9 mouse cellular contexts compared by ENCODE assay signal in the genomic region with DNA sequence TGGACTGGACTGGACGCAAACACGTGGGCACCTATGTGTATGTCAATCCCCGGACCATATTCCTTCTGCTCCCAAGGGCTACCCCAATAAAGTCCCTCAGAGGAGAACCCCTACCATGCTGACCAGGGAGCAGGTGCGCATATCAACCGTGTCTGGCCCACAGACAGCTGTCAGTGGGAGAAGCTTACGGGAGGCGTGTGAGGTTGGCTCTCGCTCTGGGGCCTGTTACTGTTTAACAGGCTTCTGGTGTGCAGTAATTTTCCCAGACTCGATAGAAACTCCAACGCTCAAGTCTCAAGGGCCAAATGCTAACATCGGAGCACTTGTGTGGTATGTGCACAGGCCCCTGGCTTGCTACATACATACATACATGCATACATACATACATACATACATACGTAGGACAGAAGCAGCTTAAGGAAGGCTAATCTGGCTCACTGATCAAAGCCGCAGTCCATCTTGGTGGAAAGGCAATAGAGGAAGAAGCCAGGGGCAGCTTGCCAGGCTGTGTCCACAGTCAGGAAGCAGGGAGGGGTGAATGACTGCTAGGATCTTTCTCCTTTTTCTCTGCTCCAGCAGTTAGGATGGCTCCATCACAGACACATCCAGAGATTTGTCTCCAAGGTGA. TPM values are rescaled to one million over a fixed set of nuclear protein-coding genes. Genes with fewer than 3 reads are reported as not detected.
DNase-seq lines count a peak whose midpoint lies in the region; ATAC-seq and TF ChIP-seq lines count a peak whose summit lies in the region.
"Had no signal": no experiment of that assay in that cellular context is flagged by ENCODE, and none has a peak within 500 bp of the region (broad histone marks: within the 10 kb centered on the region; RNA-seq: fewer than 3 reads in every experiment).

No protein-coding gene starts in this region.

- H3K27me3 ChIP-seq in heart, adult 2 months (ENCODE audit: control insufficient read depth, insufficient read depth, low read length), result no peaks in the 10 kb centered on the region
- no peaks in the 10 kb centered on the region for H3K27me3 ChIP-seq in testis, adult 2 months (ENCODE audit: control insufficient read depth, insufficient read depth, low read length)
- H3K27me3 ChIP-seq in myocyte (ENCODE audit: control insufficient read depth, insufficient read depth, insufficient read length), result no peaks in the 10 kb centered on the region
- no peaks in the 10 kb centered on the region for H3K27me3 ChIP-seq in midbrain, embryonic 10.5 days (ENCODE audit: low read depth, poor library complexity, severe bottlenecking)

- no peak overlapping the region for H3ac ChIP-seq in myocyte (ENCODE audit: control insufficient read depth, insufficient read length)

- H3K79me2 ChIP-seq in heart, adult 2 months (replicated peaks; ENCODE audit: control insufficient read depth, insufficient read depth, low read length), result no peaks in the 10 kb centered on the region; the same call in 1 of the 2 replicates
- H3K79me2 ChIP-seq in myocyte (ENCODE audit: control insufficient read depth, insufficient read depth), result no peaks in the 10 kb centered on the region

- no peak for TF ChIP-seq POLR2A in heart, adult 2 months (IDR thresholded peaks at IDR 0.05; ENCODE audit: insufficient read depth, low read depth, low read length)
- TF ChIP-seq POLR2A in testis, adult 2 months (IDR thresholded peaks at IDR 0.05; ENCODE audit: control insufficient read depth, low read depth, low read length), result no peak
- no peak for TF ChIP-seq POLR2A in myocyte (IDR thresholded peaks at IDR 0.05; ENCODE audit: insufficient read length, low read depth)

- intact Hi-C loops in heart, adult 2 months (cut with DNase I), result no loop called here

- no peak overlapping the region for H3K9ac ChIP-seq in heart, adult 2 months (ENCODE audit: low read depth, low read length)

- 67% methylated on average over 13 of the region's 13 CpGs for WGBS in heart, adult 2 months
- 91% methylated on average over 13 of the region's 13 CpGs for WGBS in midbrain, embryonic 10.5 days

- H3K27ac ChIP-seq in heart, adult 2 months, result no peak overlapping the region
- H3K27ac ChIP-seq in testis, adult 2 months (ENCODE audit: control insufficient read depth, insufficient read depth, low read depth, low read length), result no peak overlapping the region
- H3K27ac ChIP-seq in midbrain, embryonic 10.5 days (replicated peaks), result no peak overlapping the region

- TF ChIP-seq EP300 in heart, adult 2 months (IDR thresholded peaks at IDR 0.05; ENCODE audit: insufficient read depth, low read depth, low read length), result no peak

- ATAC-seq in CD4-positive, CD25-positive, alpha-beta regulatory T cell, adult 4 months, result no peak

- no peaks in the 10 kb centered on the region; the same call in 1 of the 2 replicates for H3K36me3 ChIP-seq in heart, adult 2 months (ENCODE audit: control insufficient read depth, insufficient read depth, low read length)
- no peaks in the 10 kb centered on the region for H3K36me3 ChIP-seq in testis, adult 2 months (ENCODE audit: control insufficient read depth, insufficient read depth, low read length)
- H3K36me3 ChIP-seq in myocyte (ENCODE audit: control insufficient read depth, insufficient read depth), result no peaks in the 10 kb centered on the region
- H3K36me3 ChIP-seq in midbrain, embryonic 10.5 days, result peaks cover 4% of the 10 kb centered on the region

- no peak overlapping the region for H3K4me3 ChIP-seq in heart, adult 2 months
- H3K4me3 ChIP-seq in testis, adult 2 months (ENCODE audit: control insufficient read depth, low read depth, low read length), result peak overlapping the region; percentile 77
- no peak overlapping the region for H3K4me3 ChIP-seq in myocyte
- H3K4me3 ChIP-seq in midbrain, embryonic 10.5 days, result no peak overlapping the region

- H3K4me1 ChIP-seq in heart, adult 2 months (ENCODE audit: control insufficient read depth, insufficient read depth, low read length), result peaks cover 9% of the 10 kb centered on the region
- peaks cover 11% of the 10 kb centered on the region for H3K4me1 ChIP-seq in testis, adult 2 months (ENCODE audit: control insufficient read depth, insufficient read depth, low read length)
- peaks cover 19% of the 10 kb centered on the region for H3K4me1 ChIP-seq in midbrain, embryonic 10.5 days

- peak; percentile 53 to 55 for DNase-seq in heart, adult 2 months
- no peak for DNase-seq in heart, adult 9 months (ENCODE audit: low spot score in 2 of 2)
- no peak for DNase-seq in testis, postnatal 10 days (ENCODE audit: low spot score)
- DNase-seq in kidney, postnatal 14 days, result peak; percentile 86
- DNase-seq in midbrain, embryonic 10.5 days (ENCODE audit: low spot score), result no peak

- no peaks in the 10 kb centered on the region; the same call in 1 of the 2 replicates for H3K9me3 ChIP-seq in midbrain, embryonic 10.5 days (replicated peaks)
- H3K9me3 ChIP-seq: G1E had no signal

- H3K4me2 ChIP-seq in myocyte (ENCODE audit: low read depth), result no peak overlapping the region

- no peak for TF ChIP-seq CTCF in heart, adult 2 months (IDR thresholded peaks at IDR 0.05)
- TF ChIP-seq CTCF in testis, adult 2 months (IDR thresholded peaks at IDR 0.05; ENCODE audit: control insufficient read depth, insufficient read depth, insufficient replicate concordance, low read depth, low read length), result no peak

TF ChIP-seq in myocyte, 11 proteins besides CTCF, POLR2A, EP300 and RAD21:
- TF ChIP-seq MYOD1 (IDR thresholded peaks at IDR 0.05; ENCODE audit: control insufficient read depth in 1 of 3, insufficient read length in 2 of 3, low read depth in 2 of 3), result peak in 2 of 3 experiments; percentile 36 to 79
- TF ChIP-seq POLR2AphosphoS2 (IDR thresholded peaks at IDR 0.05; ENCODE audit: insufficient read length, low read depth), result no peak
- peak in 2 of 3 experiments; percentile 17 to 68 for TF ChIP-seq MYOG (IDR thresholded peaks at IDR 0.05; ENCODE audit: control insufficient read depth in 1 of 3, insufficient read depth in 1 of 3, insufficient read length in 2 of 3, low read depth in 2 of 3)
- no peak for TF ChIP-seq REST (IDR thresholded peaks at IDR 0.05; ENCODE audit: insufficient read depth, insufficient read length)

RNA-seq across cellular contexts. Expression of gene Scarb1, which starts 27.8 kb away (rescaled TPM):
- 10 to 100 TPM; 23.6 to 27.8 TPM for total RNA-seq in heart, adult 2 months (2021)
- polyA plus RNA-seq in heart, adult 2 months (2012; rRNA removed), result 55.5 and 77.5 TPM in 2 replicates
- polyA plus RNA-seq in testis, adult 2 months (2012; rRNA removed), result 172 and 188 TPM in 2 replicates
- polyA plus RNA-seq in myocyte (2012; fragmentation: generic; extraction: Trizol), result 28.6 TPM
- polyA plus RNA-seq in CD4-positive, CD25-positive, alpha-beta regulatory T cell, adult 4 months (2017; shearing (Covaris generic)), result 10 to 100 TPM in 1 of 2 experiments, 1 to 10 TPM in 1; 5.9 to 11.6 TPM
- 48.1 and 52.3 TPM in 2 replicates for polyA plus RNA-seq in midbrain, embryonic 10.5 days (2016; fragmentation: Nextera tagmentation; extraction: Ambion mirVana)

Comparison
In these comparisons a context has a peak if more than half of its experiments do, and no peak if none do; other contexts are left out.
1. DNase-seq: peak in heart, adult 2 months (2 of 2) and kidney, postnatal 14 days (single experiment); none in heart, adult 9 months (0 of 2), testis, postnatal 10 days (single experiment) and midbrain, embryonic 10.5 days (single experiment).